Mouse (Mus musculus) embryonic facial prominence, embryonic 15.5 days (tissue): ENCODE results near the gene Stau1. TPM values are rescaled to one million over a fixed set of nuclear protein-coding genes. Genes with fewer than 3 reads are reported as not detected.

ENCODE experiments used
- ATAC-seq: fragments of 200-750 bp; cut with Nextera tagmentation; 2 replicates; pipeline ENCODE4 v1.8.0; 2017; ENCODE audit warnings: low read depth, moderate TSS enrichment; ENCODE audit not compliant: insufficient number of reproducible peaks, low FRiP score, low TSS enrichment
- H3K27ac ChIP-seq: fragments of 300-500 bp; sonication (generic); replicated peaks from 2 replicates; pipeline ENCODE4 v1.5.1; 2015; ENCODE audit warnings: mild to moderate bottlenecking, inconsistent platforms
- H3K27me3 ChIP-seq: fragments of 300-500 bp; sonication (generic); 2 replicates; pipeline ENCODE4 v1.6.1; 2015; ENCODE audit warnings: inconsistent platforms
- H3K36me3 ChIP-seq: fragments of 300-500 bp; sonication (generic); 2 replicates; pipeline ENCODE4 v1.6.1; 2015; ENCODE audit warnings: mild to moderate bottlenecking, inconsistent platforms
- H3K4me1 ChIP-seq: fragments of 300-500 bp; sonication (generic); 2 replicates; pipeline ENCODE4 v1.6.1; 2015; ENCODE audit warnings: inconsistent platforms
- H3K4me2 ChIP-seq: fragments of 300-500 bp; sonication (generic); replicated peaks from 2 replicates; pipeline ENCODE4 v1.6.1; 2015; ENCODE audit warnings: mild to moderate bottlenecking, inconsistent platforms
- H3K4me3 ChIP-seq: fragments of 300-500 bp; sonication (generic); replicated peaks from 2 replicates; pipeline ENCODE4 v1.5.1; 2015; ENCODE audit warnings: mild to moderate bottlenecking, inconsistent platforms
- H3K9ac ChIP-seq: fragments of 300-500 bp; sonication (generic); 2 replicates; pipeline ENCODE4 v1.6.1; 2015; ENCODE audit warnings: inconsistent platforms
- H3K9me3 ChIP-seq: fragments of 300-500 bp; sonication (generic); replicated peaks from 2 replicates; pipeline ENCODE4 v1.6.1; 2016; ENCODE audit warnings: inconsistent platforms
- WGBS: fragments of 180-500 bp; shearing (Covaris S2); methylation state at CpG from one replicate; pipeline ENCODE4 v1.1.7; 2015; 5-methylcytosine and 5-hydroxymethylcytosine counted together
- polyA plus RNA-seq: library from polyadenylated mRNA; unstranded; fragments of >200 nt; fragmentation: Nextera tagmentation; extraction: Ambion mirVana; gene quantifications from 2 replicates; pipeline ENCODE4 v1.2.1, GENCODE M21; 2015

Stau1 gene
- polyA plus RNA-seq, 1 experiment from 2014 or later: 97.3 TPM

DNA sequence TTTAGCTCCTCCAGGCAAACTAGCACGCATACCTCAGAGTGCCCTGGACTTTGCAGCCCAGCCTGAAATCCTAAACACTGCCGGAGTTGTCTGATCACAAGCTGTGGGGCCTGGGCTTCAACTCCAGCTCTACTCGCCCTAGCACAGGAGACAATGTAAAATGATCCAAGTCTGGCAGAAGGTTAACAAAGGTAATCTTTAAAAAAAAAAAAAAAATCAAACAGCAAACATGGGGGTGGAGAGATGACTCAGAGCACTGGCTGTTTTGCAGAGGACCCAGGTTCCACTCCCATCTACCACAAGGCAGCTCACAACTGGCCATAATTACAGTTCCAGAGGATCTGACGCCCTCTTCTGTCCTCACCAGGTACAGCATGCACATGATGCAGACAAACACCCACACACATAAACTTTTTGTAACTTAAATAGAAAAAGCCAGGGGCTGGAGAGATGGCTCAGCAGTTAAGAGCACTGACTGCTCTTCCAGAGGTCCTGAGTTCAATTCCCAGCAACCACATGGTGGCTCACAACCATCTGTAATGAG lies 12.7 kb downstream of the Stau1 start:
- Histone ChIP-seq H3K36me3 (no peaks in the 10 kb centered on the region), H3K9me3 (no peaks in the 10 kb centered on the region), H3K27me3 (no peaks in the 10 kb centered on the region), H3K27ac (no peak overlapping the region), H3K4me3 (no peak overlapping the region), H3K9ac (no peak overlapping the region), H3K4me1 (no peaks in the 10 kb centered on the region), H3K4me2 (no peak overlapping the region)
- ATAC-seq: no peak
- 76% methylated on average over 4 of the region's 4 CpGs for WGBS

DNA sequence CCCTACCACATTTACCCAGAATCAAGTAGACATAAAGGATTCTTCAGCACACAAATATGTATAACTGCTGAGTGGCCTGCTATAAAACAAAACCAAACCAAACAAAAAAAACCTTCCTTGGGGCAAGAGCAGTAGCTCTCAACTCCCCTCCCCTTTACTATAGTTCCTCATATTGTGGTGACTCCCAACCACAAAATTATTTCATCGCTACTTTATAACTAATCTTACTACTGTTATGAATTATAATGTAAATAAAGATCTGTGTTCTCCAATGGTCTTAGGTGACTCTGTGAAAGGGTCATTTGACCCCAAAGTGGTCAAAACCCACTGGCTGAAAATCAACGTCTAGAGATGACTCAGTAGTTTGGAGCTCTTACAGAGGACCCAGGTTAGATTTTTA lies 15.9 kb downstream of the Stau1 start:
- Histone ChIP-seq H3K4me3 (no peak overlapping the region), H3K4me2 (no peak overlapping the region), H3K36me3 (no peaks in the 10 kb centered on the region), H3K27me3 (no peaks in the 10 kb centered on the region), H3K27ac (no peak overlapping the region), H3K4me1 (peaks cover 31% of the 10 kb centered on the region), H3K9ac (no peak overlapping the region), H3K9me3 (no peaks in the 10 kb centered on the region)
- WGBS: 81% methylated on average over 2 of the region's 2 CpGs
- ATAC-seq: no peak

DNA sequence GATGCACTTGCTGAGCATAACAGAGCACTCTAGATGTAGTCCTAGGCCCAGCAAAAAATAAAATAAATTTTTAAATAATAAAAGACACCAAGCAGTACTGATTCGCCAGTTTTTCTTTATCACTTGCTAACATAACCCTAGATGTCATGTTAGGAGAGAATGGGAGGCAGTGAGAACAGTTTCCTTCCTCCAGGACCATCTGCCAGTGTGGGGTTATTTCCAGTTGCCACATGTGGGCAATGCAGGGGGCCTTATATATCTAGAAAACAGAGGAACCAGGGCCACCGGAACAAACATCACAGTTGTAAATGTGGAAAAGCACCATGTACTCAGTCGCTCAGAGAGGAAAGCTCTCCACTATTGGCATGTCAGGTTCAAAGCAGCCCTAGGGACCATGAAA lies 18.6 kb downstream of the Stau1 start:
- no peaks in the 10 kb centered on the region for H3K27me3 ChIP-seq
- 47% methylated on average over 3 of the region's 3 CpGs for WGBS
- H3K36me3 ChIP-seq: no peaks in the 10 kb centered on the region
- H3K9me3 ChIP-seq: no peaks in the 10 kb centered on the region
- peak overlapping the region; percentile 74; the same call in 1 of the 2 replicates for H3K27ac ChIP-seq
- no peak overlapping the region for H3K4me2 ChIP-seq
- H3K4me1 ChIP-seq: peaks cover 42% of the 10 kb centered on the region
- H3K9ac ChIP-seq: no peak overlapping the region
- no peak for ATAC-seq
- no peak overlapping the region for H3K4me3 ChIP-seq

DNA sequence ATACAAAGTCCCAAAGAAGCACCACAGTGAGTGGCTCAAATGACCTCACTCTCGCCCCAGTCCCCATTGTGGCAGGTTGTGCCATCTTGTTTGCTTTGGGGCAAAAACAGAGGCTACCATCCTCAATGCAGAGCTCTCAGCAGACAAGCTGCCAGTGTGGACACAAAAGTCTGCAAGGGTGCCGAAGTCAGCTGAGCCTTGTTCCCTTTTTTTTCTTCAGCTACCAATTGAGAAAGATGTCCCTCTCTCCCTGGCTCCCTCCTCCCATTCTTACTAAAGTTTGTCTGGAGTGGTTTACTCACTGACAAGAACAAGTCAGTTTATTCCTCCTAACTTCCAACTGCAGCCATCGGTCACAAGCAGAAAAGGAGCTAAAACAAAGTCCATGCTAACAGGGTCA lies 19.7 kb downstream of the Stau1 start:
- no peaks in the 10 kb centered on the region for H3K27me3 ChIP-seq
- no peaks in the 10 kb centered on the region for H3K36me3 ChIP-seq
- no peak overlapping the region for H3K9ac ChIP-seq
- peak overlapping the region; percentile 74 for H3K27ac ChIP-seq
- H3K4me3 ChIP-seq: no peak overlapping the region
- peaks cover 42% of the 10 kb centered on the region for H3K4me1 ChIP-seq
- 58% methylated on average over 3 of the region's 3 CpGs for WGBS
- no peak for ATAC-seq
- no peaks in the 10 kb centered on the region for H3K9me3 ChIP-seq
- H3K4me2 ChIP-seq: no peak overlapping the region

DNA sequence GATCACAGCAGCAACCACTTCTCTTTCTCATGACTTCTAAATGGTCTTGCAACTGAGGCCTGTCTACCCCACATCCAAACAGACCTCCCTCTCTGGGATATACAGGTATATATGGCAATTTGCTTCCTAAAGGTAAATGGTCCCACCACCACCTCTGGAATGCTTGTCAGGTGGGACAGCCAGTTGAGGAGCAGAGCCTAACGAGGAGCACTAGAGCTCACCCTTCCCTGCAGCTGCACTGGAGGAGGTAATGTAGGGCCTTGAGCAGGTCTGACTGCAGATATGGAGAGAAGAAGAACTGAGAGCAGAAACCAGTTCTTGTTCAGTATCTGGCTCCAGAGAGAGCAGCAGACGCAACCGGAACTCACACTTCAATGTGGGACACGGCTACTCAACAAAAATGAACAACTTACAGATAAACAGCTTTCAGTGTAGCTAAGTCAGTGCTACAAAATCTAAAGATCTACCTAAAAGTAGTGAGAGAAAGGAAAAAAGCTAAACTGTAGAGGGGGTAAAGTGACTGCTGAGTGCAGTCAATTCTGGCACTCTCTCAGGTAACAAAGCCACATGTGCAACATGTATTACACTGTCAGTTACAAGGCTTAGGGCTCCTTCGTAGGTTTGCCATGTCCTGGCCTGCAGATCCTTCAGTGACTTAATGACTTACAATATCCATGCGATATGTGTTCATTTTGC lies 21.8 kb downstream of the Stau1 start:
- Histone ChIP-seq H3K36me3 (no peaks in the 10 kb centered on the region), H3K9ac (no peak overlapping the region), H3K4me2 (no peak overlapping the region), H3K4me1 (peaks cover 42% of the 10 kb centered on the region), H3K27me3 (no peaks in the 10 kb centered on the region), H3K27ac (no peak overlapping the region), H3K4me3 (no peak overlapping the region), H3K9me3 (no peaks in the 10 kb centered on the region)
- no peak for ATAC-seq
- 64% methylated on average over 6 of the region's 6 CpGs for WGBS

DNA sequence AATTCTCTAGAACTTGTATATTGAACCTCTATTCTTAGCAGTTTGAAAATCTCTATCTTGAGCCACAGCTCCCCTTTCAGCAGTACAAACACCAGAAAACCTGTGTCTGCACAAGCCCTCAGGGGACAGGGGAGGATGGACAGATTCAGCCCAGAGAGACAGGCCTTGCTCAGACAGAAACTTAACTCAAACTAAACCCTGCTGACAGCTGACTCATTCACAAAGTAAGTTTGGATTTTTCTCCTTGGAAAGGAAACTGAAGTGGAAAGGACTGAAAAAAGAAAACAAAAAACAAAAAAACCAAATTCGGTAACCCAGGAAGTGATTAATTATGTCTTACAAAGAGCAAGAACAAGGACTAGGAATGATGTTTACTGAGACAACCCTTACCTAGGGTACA lies 22.9 kb downstream of the Stau1 start:
- Histone ChIP-seq H3K27ac (no peak overlapping the region), H3K36me3 (no peaks in the 10 kb centered on the region), H3K4me2 (no peak overlapping the region), H3K4me3 (no peak overlapping the region), H3K9me3 (no peaks in the 10 kb centered on the region), H3K4me1 (peaks cover 41% of the 10 kb centered on the region), H3K27me3 (no peaks in the 10 kb centered on the region), H3K9ac (no peak overlapping the region)
- WGBS: 54% methylated on average over 1 of the region's 1 CpGs
- ATAC-seq: no peak

GRCm38 (mm10) chr2:166964773-166965172 lies 31.3 kb downstream of the Stau1 start:
- Histone ChIP-seq H3K4me2 (no peak overlapping the region), H3K4me3 (no peak overlapping the region), H3K27ac (no peak overlapping the region), H3K9me3 (no peaks in the 10 kb centered on the region), H3K9ac (no peak overlapping the region), H3K36me3 (peaks cover 29% of the 10 kb centered on the region), H3K4me1 (no peaks in the 10 kb centered on the region), H3K27me3 (no peaks in the 10 kb centered on the region)
- no peak for ATAC-seq
- WGBS: 84% methylated on average over 2 of the region's 2 CpGs

- Histone ChIP-seq H3K36me3 (peaks cover 44% of the 10 kb centered on the region), H3K9me3 (no peaks in the 10 kb centered on the region), H3K27ac (no peak overlapping the region), H3K4me1 (no peaks in the 10 kb centered on the region), H3K4me2 (no peak overlapping the region), H3K27me3 (no peaks in the 10 kb centered on the region), H3K4me3 (no peak overlapping the region), H3K9ac (no peak overlapping the region)
- 68% methylated on average over 8 of the region's 8 CpGs for WGBS
- no peak for ATAC-seq
Measured at GRCm38 (mm10) chr2:166963257-166963656, 32.8 kb downstream of the Stau1 start.

- WGBS: 87% methylated on average over 8 of the region's 8 CpGs
- H3K27ac ChIP-seq: no peak overlapping the region
- H3K4me1 ChIP-seq: no peaks in the 10 kb centered on the region
- no peak for ATAC-seq
- H3K9ac ChIP-seq: no peak overlapping the region
- no peaks in the 10 kb centered on the region for H3K27me3 ChIP-seq
- H3K9me3 ChIP-seq: no peaks in the 10 kb centered on the region
- no peak overlapping the region for H3K4me3 ChIP-seq
- peaks cover 66% of the 10 kb centered on the region for H3K36me3 ChIP-seq
- no peak overlapping the region for H3K4me2 ChIP-seq
Measured at GRCm38 (mm10) chr2:166960648-166961330, 35.3 kb downstream of the Stau1 start.

DNA sequence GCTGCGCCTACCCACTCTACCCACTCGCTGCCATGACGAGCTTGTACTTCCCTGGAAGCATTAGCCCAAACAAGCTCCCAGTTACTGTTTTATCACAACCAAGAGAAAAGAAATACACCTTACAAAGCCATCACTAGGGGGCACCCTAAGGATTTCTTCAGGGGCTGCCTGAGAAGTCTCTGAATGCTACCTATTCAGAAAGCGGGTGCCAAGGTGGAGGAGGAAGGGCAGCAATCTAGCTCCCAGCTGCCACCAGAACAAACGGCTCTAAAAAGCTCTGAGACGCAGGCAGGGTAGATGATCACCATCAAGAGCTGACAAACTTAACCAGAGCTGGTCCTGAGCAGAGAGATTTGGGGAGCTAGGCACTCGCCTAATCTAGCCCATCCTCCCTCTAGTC lies 39.3 kb downstream of the Stau1 start:
- no peak for ATAC-seq

GRCm38 (mm10) chr2:166952151-166952550 lies 43.9 kb downstream of the Stau1 start:
- H3K36me3 ChIP-seq: peaks cover 93% of the 10 kb centered on the region
- ATAC-seq: no peak
- H3K4me2 ChIP-seq: no peak overlapping the region

More for the DNA sequence above, 39.3 kb downstream of the Stau1 start:
- H3K9me3 ChIP-seq: no peaks in the 10 kb centered on the region
- H3K9ac ChIP-seq: no peak overlapping the region
- H3K27me3 ChIP-seq: no peaks in the 10 kb centered on the region
- H3K27ac ChIP-seq: no peak overlapping the region
- no peaks in the 10 kb centered on the region for H3K4me1 ChIP-seq
- no peak overlapping the region for H3K4me2 ChIP-seq
- 49% methylated on average over 7 of the region's 7 CpGs for WGBS
- H3K36me3 ChIP-seq: peaks cover 89% of the 10 kb centered on the region
- no peak overlapping the region for H3K4me3 ChIP-seq

More at GRCm38 (mm10) chr2:166952151-166952550, 43.9 kb downstream of the Stau1 start:
- Histone ChIP-seq H3K27ac (no peak overlapping the region), H3K27me3 (no peaks in the 10 kb centered on the region), H3K4me3 (no peak overlapping the region), H3K9me3 (no peaks in the 10 kb centered on the region), H3K4me1 (peaks cover 3% of the 10 kb centered on the region; the same call in 1 of the 2 replicates), H3K9ac (no peak overlapping the region)
- 81% methylated on average over 6 of the region's 6 CpGs for WGBS
